ENCODE assay signal across 8 mouse cellular contexts in the genomic region with DNA sequence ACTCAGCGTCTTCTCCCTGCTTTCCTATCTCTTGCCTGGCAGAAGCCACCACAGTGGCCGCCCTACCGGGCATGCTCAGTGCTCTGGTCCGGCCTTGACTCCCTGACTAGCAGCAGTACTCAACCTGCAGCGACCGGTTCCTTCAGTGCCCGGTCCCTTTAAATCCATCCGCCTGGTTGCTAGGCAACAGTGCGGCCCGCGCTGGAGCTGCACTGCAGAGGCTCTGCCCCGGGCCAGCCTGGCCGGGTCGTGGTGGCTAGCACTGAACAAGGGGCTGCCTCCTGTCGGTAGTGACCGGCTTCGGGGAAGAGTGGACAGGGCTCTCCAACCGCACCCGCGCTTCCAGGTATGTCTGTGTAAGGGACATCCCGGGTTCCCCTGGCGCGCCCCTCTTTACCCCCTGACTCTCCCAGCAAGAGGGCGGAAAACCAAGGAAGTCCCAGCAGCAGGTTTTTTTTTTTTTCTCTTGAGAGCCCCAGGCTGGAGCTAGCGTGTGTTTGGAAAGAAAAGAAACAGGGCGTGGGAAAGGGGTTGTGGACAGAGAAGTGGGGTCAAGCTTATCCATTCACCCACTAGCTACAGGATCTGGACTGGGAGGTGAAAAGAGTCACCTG. TPM values are rescaled to one million over a fixed set of nuclear protein-coding genes. Genes with fewer than 3 reads are reported as not detected.
DNase-seq lines count a peak whose midpoint lies in the region; ATAC-seq lines count a peak whose summit lies in the region.

A gene (plus strand): TSS at position 221 of the 614 bp plus-strand sequence.

- H3K27me3 ChIP-seq in intestine, embryonic 15.5 days (replicated peaks): no peaks in the 10 kb centered on the region

- no peak within 1 kb of the TSS; the same call in 1 of the 2 replicates for H3K9ac ChIP-seq in intestine, embryonic 15.5 days

- peak within 1 kb of the TSS; percentile 42 for H3K4me3 ChIP-seq in intestine, embryonic 15.5 days (replicated peaks)

- 0 out of 2 replicates have a peak, but pooled peaks cover 2% of the 10 kb centered on the region for H3K4me1 ChIP-seq in intestine, embryonic 15.5 days (replicated peaks)

- 20% methylated on average over 26 of the region's 26 CpGs for WGBS in intestine, embryonic 15.5 days

- H3K27ac ChIP-seq in intestine, embryonic 15.5 days: no peak within 1 kb of the TSS

- H3K4me2 ChIP-seq in intestine, embryonic 15.5 days (replicated peaks): peak within 1 kb of the TSS; percentile 61

- DNase-seq in adrenal gland, postnatal 14 days: peak; percentile 85
- DNase-seq in embryo, embryonic 11.5 days (ENCODE audit: low read depth, low spot score): peak; percentile 57
- DNase-seq in gastrocnemius, postnatal 4 days (ENCODE audit: low spot score in 2 of 2): peak; percentile 19 to 43
- DNase-seq in left cerebral cortex, adult 8-10 months (ENCODE audit: low spot score in 2 of 2): peak; percentile 22 to 55
- DNase-seq in lung, postnatal 36 days: peak; percentile 77
- peak; percentile 59 for DNase-seq in right cerebral cortex, postnatal 14 days
- no peak for DNase-seq in adipocyte (ENCODE audit: low spot score)

- peak; percentile 96 for ATAC-seq in intestine, embryonic 15.5 days

- no peaks in the 10 kb centered on the region for H3K36me3 ChIP-seq in intestine, embryonic 15.5 days

- no peaks in the 10 kb centered on the region for H3K9me3 ChIP-seq in intestine, embryonic 15.5 days

RNA-seq across cellular contexts. Expression of the gene that starts here (rescaled TPM):
- total RNA-seq in adrenal gland, postnatal 14 days (2021): 15.5 and 18.1 TPM in 2 replicates
- total RNA-seq in gastrocnemius, postnatal 4 days (2021): under 1 TPM; 0.18 to 0.34 TPM
- polyA plus RNA-seq in intestine, embryonic 15.5 days (2015; fragmentation: Nextera tagmentation; extraction: Ambion mirVana): 4.3 and 4.6 TPM in 2 replicates
- 1 to 10 TPM; 1.7 to 2.3 (median 1.9) TPM for total RNA-seq in left cerebral cortex, adult 8-10 months (2022)

Comparison
In these comparisons a context has a peak if more than half of its experiments do, and no peak if none do; other contexts are left out.
1. Peak in DNase-seq in gastrocnemius, postnatal 4 days; RNA of the gene not detected or under 1 TPM.